Mouse (Mus musculus) olfactory bulb, adult 2 months (tissue): Measurements from ENCODE around the gene Btd. TPM values are rescaled to one million over a fixed set of nuclear protein-coding genes. Genes with fewer than 3 reads are reported as not detected.

Source experiments
- H3K27ac ChIP-seq: fragments of 200-500 bp; 2 replicates; pipeline ENCODE4 v1.5.1; 2012; ENCODE audit warnings: low read depth, low read length; ENCODE audit not compliant: insufficient read depth
- H3K4me1 ChIP-seq: fragments of 200-500 bp; 2 replicates; pipeline ENCODE4 v1.6.1; 2012; ENCODE audit warnings: low read length; ENCODE audit not compliant: control insufficient read depth, insufficient read depth
- H3K4me3 ChIP-seq: fragments of 200-500 bp; 2 replicates; pipeline ENCODE4 v1.5.1; 2012; ENCODE audit warnings: mild to moderate bottlenecking, low read depth, low read length, moderate library complexity; ENCODE audit not compliant: insufficient read depth
- CTCF ChIP-seq: fragments of 200-500 bp; IDR thresholded peaks from 2 replicates; pipeline ENCODE4 v1.5.1; 2012; ENCODE audit warnings: low read depth, mild to moderate bottlenecking, low read length, moderate library complexity; ENCODE audit not compliant: insufficient read depth
- POLR2A ChIP-seq: fragments of 200-500 bp; IDR thresholded peaks from 2 replicates; pipeline ENCODE4 v1.6.1; 2012; ENCODE audit warnings: mild to moderate bottlenecking, low read depth, low read length, moderate library complexity; ENCODE audit not compliant: insufficient read depth
- WGBS: fragments of 180-500 bp; shearing (Covaris S2); methylation state at CpG from one replicate; pipeline ENCODE4 v1.1.7; 2018; 5-methylcytosine and 5-hydroxymethylcytosine counted together
- polyA plus RNA-seq: library from polyadenylated mRNA; stranded (reverse); fragments of >200 nt; gene quantifications from 2 replicates; pipeline ENCODE4 v1.2.4, GENCODE M21; 2012; ENCODE audit warnings: low replicate concordance; ENCODE audit not compliant: missing spikeins, insufficient read depth, insufficient read length

The Btd gene
- polyA plus RNA-seq, 1 experiment, result not detected

DNA sequence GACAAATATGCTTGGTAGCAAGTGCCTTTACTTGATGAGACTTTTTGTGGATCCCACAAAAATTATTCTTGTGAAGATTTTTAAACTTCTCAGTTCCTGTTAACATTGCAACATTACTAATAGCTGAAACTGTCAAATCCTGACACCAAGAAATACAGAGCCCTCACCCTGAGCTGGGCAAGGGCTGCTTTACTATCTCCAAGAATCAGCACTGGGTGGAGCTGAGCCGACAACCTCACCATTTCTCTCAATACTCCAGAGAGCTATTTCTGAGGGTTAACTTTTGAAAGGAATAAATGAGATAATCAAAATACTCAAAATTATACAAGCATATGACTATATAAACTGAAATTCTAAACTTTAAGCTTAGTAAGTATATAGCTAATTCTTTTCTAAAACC is 68.5 kb downstream of the Btd start:
- 93% methylated on average over 1 of the region's 1 CpGs for WGBS
- Histone ChIP-seq H3K27ac (no peak overlapping the region), H3K4me1 (no peaks in the 10 kb centered on the region), H3K4me3 (no peak overlapping the region)
- TF ChIP-seq POLR2A (no peak), CTCF (no peak)

GRCm38 (mm10) chr14:31715669-31716068 is 74.8 kb downstream of the Btd start:
- Histone ChIP-seq H3K4me1 (no peaks in the 10 kb centered on the region), H3K27ac (no peak overlapping the region), H3K4me3 (no peak overlapping the region)
- TF ChIP-seq POLR2A (no peak), CTCF (no peak)

DNA sequence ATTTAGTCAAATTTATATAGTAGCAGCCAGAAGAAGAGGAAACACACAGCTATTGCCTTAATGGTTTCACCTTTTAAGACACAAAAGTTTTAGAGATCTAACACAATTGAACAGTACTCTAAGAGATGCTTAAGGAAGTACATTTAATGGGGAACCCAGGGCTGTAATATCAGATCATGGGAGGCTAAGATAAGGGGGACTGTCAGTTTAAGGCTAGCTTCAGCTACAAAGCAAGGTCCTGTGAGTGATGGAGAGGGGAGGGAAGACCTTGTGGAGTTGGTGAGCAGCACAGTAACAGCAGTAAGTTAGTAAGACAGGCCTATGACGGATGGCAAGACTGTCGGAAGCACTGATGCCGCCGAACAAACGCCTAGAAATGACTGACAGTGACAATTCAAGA is 76.5 kb downstream of the Btd start:
- H3K4me3 ChIP-seq, result no peak overlapping the region
- no peak overlapping the region for H3K27ac ChIP-seq
- TF ChIP-seq CTCF, result no peak
- no peak for TF ChIP-seq POLR2A
- WGBS, result 94% methylated on average over 5 of the region's 5 CpGs
- no peaks in the 10 kb centered on the region for H3K4me1 ChIP-seq

Other genes with a start within 250 kb of the Btd start
- not detected in 2 replicates for gene Sh3bp5, start 204.9 kb upstream of the Btd start, polyA plus RNA-seq
- not detected in 2 replicates for gene Eaf1, start 146.6 kb upstream of the Btd start, polyA plus RNA-seq
- gene Mettl6, start 146.0 kb upstream of the Btd start, polyA plus RNA-seq, result not detected in 2 replicates
- not detected in 2 replicates for gene Colq, start 49.7 kb upstream of the Btd start, polyA plus RNA-seq
- gene Gm49387, start 150 bp upstream of the Btd start, polyA plus RNA-seq, result not detected in 2 replicates
- gene Hacl1, start 258 bp downstream of the Btd start, polyA plus RNA-seq, result not detected in 2 replicates
- gene Ankrd28, start 189.6 kb downstream of the Btd start, polyA plus RNA-seq, result not detected in 2 replicates